Mouse (Mus musculus) gonadal fat pad, adult 2 months (tissue): ENCODE data around the gene Ddn. TPM values are rescaled to one million over a fixed set of nuclear protein-coding genes. Genes with fewer than 3 reads are reported as not detected.

Experiments used
- DNase-seq: peaks from one replicate; pipeline ENCODE4 v3.0.0-alpha.2; 2012; ENCODE audit warnings: low read depth
- polyA plus RNA-seq: library from polyadenylated mRNA; depleted of rRNA; stranded (reverse); fragments of >200 nt; gene quantifications from 2 replicates; pipeline ENCODE4 v1.2.3, GENCODE M21; 2012

Gene Ddn
- polyA plus RNA-seq, 1 experiment, result 0.05 TPM

- no peak for DNase-seq
These were observed 11.3 kb downstream of the Ddn start for GRCm38 (mm10) chr15:98797835-98798492.

DNA sequence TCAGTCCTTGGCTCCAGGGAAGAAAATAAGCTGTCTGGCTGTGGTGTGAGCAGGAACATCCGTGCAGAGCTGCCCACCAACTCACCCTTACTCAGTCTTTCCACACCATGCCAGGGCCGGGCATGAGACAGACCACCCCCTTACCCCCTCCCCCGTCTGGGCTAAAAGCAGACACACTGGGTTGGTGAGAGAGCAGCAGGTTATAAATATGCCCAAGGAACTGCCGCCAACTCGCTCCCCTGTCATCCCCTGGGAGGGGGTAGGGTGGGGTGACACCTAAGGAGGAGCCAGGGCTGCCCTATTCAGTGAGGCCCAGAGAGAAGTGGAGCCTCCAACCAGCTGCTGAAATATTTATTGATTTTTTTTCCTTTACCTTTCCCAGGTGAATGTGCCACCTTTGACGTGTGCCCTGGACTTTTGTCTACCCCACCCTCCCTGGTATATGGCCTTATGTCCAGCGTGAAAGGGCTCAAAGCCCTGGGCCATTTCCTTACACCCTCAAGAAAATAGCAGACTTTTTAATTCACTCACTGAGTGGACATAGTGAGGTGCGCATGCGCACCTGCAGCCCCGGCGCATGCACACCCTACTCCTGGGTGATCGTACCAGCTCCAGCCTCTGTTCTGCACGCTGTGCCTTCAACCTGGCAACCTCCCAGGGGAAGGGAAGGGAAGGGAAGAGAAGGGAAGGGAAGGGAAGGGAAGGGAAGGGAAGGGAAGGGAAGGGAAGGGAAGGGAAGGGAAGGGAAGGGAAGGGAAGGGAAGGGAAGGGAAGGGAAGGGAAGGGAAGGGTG lies 12.3 kb downstream of the Ddn start:
- no peak for DNase-seq

- DNase-seq, result no peak
These were observed 16.1 kb downstream of the Ddn start for GRCm38 (mm10) chr15:98793141-98793698.

GRCm38 (mm10) chr15:98792233-98793020 lies 16.9 kb downstream of the Ddn start:
- DNase-seq, result no peak

DNA sequence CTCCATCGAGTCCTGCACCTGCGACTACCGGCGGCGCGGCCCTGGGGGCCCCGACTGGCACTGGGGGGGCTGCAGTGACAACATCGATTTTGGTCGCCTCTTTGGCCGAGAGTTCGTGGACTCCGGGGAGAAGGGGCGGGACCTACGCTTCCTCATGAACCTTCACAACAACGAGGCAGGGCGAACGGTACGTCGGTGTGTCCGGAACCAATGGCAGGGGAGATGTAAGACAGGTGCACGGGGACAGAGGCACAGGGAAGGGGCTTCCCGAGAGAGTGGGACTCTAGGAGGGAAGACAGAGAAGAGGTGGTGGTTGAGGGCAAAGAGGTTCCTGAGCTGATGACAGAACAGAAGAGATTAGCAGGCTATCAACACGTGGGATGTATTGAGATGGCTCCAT lies 17.5 kb downstream of the Ddn start:
- no peak for DNase-seq

- no peak for DNase-seq
These were observed 18.1 kb downstream of the Ddn start for GRCm38 (mm10) chr15:98791221-98791620.

DNA sequence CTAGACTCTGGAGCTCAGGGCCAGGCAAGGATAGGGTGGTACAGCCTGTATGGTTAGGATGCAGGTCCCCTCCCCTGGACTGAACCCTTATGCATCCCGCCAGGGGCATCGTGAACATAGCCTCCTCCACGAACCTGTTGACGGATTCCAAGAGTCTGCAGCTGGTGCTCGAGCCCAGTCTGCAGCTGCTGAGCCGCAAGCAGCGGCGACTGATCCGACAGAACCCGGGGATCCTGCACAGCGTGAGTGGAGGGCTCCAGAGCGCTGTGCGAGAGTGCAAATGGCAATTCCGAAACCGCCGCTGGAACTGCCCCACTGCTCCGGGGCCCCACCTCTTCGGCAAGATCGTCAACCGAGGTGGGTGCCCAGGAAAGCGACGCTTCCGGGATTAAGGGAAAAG lies 18.5 kb downstream of the Ddn start:
- DNase-seq, result no peak

GRCm38 (mm10) chr15:98789661-98790535 lies 19.4 kb downstream of the Ddn start, which contains the start of gene Wnt1:
Gene Wnt1, plus strand, starts transcription at chr15:98789857.
- no peak for DNase-seq

GRCm38 (mm10) chr15:98788972-98789660 lies 20.2 kb downstream of the Ddn start:
- no peak for DNase-seq

GRCm38 (mm10) chr15:98787930-98788329 lies 21.4 kb downstream of the Ddn start:
- DNase-seq, result no peak

DNA sequence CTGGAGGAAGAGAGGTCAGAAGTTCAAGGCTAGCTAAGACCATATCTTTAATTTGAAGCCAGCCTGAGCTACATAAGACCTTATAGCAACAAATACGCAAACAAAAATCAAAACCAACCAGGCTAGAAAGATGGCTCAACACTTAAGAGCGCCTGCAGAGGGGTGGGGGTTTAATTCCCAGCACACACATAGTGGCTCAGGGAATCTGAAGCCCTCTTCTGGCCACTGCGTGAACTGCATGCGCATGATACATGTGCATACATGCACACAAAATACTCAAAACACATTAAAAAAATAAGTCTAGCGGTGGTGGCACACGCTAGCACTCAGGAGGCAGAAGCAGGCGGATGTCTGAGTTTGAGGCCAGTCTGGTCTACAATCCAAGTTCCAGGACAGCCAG lies 23.5 kb downstream of the Ddn start:
- DNase-seq, result no peak

DNA sequence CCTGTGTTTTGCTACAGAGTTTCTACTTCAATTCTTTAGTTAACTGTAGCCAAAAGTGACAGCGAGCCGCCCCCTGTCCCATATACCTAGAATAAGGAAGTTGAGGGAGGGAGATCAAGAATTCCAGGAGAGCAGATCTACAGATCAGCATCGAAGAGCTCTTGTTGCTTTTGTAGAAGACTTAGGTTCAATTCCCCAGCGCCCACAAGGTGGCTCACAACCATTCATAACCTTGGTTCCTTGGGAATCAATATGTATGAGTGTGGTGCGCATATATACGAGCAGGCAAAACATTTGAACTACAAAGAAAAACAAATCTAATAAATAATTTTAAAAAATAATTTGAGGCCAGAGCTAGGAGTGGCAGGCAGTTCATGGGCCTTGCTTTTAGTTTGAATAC lies 28.1 kb downstream of the Ddn start:
- no peak for DNase-seq

GRCm38 (mm10) chr15:98780573-98780972 lies 28.7 kb downstream of the Ddn start:
- DNase-seq, result no peak

GRCm38 (mm10) chr15:98780075-98780474 lies 29.2 kb downstream of the Ddn start:
- DNase-seq, result no peak

DNA sequence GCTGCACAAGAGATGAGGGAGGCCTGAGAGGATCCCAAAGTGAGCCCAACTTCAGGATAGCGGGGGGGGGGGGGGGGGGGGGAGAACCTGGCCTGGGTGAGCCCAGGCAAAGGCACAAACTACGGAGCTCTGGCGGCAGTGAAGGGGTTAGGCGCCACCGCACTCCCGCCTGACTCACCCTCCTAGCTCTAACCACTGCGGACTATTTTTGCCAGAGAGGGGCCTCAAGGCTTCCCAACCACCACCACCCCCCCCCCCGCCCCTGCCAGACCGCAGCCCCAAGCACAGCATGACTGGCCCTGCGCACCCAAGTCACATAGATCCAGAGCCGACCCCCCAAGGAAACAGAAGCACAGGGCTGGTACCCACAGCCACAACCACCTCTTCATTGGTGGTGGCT lies 30.5 kb downstream of the Ddn start:
- DNase-seq, result no peak

- no peak for DNase-seq
These were observed 31.0 kb downstream of the Ddn start for GRCm38 (mm10) chr15:98778191-98778770.

GRCm38 (mm10) chr15:98777762-98778161 lies 31.5 kb downstream of the Ddn start, which contains the start of gene Wnt10b:
Gene Wnt10b, minus strand, starts transcription at chr15:98778150.
- DNase-seq, result no peak

DNA sequence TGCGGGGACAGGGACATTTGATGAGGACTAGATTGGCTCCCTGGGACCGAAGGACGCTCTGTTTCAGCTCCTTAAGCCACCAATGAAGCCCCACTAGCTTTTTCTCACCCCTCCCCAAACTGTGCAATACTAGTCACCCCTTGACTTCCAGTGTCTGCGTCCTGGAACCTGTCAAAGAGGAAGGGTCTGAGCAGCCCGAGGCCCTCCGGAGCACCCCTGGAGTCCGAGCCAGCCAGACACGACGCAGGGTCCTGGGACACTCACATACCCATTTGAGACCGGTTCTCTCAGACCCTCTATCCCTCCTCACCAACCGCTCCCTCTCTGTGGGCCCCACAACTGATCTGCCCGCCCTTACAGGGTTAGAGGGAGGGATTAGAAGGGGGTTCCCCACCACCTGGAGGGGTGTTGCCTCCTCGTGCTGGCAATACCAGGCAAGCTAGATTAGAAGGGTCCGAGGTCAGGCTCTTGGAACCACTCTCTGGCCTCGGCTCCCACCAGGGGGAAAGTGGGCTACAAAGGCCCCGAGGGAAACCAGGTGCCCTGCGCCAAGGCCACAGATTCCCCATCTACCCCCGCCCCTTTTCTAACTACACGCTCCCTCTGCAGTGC lies 32.2 kb downstream of the Ddn start:
- DNase-seq, result no peak

DNA sequence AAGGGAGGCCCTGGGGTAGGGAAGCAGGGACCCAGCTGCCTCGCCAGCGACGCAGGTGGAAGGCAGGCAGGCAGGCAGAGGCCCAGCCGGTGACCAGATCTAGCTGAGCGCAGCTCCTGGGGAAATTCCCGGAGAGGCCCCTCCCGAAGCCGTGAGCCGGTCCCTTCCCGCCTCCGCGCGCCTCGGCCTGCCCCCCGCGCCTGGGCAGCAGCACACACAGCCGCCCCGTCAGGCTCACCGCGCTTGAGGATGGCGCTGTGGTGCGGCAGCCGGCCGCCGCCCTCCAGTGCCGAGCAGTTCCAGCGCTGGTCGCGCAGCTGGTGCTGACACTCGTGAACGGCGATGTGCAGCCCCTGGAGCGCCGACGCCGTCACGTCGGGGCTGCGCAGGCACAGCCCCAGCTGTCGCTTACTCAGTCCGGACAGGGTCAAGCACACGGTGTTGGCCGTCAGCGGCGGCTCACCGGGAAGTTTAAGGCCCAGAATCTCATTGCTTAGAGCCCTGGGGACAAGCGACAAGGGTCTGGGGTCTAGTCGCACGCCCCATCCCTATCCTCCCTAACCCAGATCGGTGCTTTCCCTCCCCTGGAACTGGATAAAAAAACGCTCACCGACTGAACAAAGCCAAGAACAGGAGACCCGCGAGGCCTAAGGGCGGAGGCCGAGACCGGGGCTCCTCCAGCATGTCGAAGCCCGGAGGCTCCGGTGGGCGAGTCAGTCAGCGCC lies 32.8 kb downstream of the Ddn start:
- DNase-seq, result no peak
